Mouse (Mus musculus): ENCODE data around the gene Pla2g3. TPM values are rescaled to one million over a fixed set of nuclear protein-coding genes. Genes with fewer than 3 reads are reported as not detected.
A peak's percentile ranks its signal among the peaks of the same experiment; 100 is the strongest.

Gene Pla2g3
- total and polyA plus RNA-seq, 2 experiments from 2014 or later = 18.5 to 30.4 TPM

DNA sequence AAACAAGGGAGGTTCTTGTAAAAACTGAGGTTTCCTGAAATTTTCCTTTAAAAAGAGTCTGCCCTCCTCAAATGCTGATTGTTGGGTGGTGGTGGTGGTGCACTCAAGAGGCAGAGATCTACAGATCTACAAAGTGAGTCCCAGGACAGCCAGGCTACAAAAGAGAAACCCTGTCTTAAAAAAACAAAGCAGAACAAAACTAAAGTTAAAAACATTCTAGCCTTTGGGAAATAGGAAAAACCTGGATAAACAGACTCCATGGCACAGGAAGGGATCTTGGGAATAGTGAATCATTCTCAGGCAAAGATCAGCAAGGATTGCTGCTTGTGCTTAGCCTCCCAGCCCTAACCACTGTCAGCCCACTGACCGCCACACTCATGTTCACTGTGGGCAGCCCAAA, 25.2 kb upstream of the Pla2g3 start:
- H3K4me1 ChIP-seq (ENCODE audit: insufficient read depth, low read length) = no peaks in the 10 kb centered on the region
- 100% methylated on average over 1 of the region's 1 CpGs for WGBS
- H3K27me3 ChIP-seq (ENCODE audit: insufficient read depth, low read length) = no peaks in the 10 kb centered on the region
- H3K36me3 ChIP-seq (ENCODE audit: insufficient read depth, low read length) = no peaks in the 10 kb centered on the region
- no peak overlapping the region for H3K4me2 ChIP-seq (ENCODE audit: low read depth, low read length)
- no peak for TF ChIP-seq CTCF (IDR thresholded peaks at IDR 0.05; ENCODE audit: low read depth)
- ATAC-seq = no peak
- no peak overlapping the region for H3K27ac ChIP-seq
- H3K4me3 ChIP-seq (ENCODE audit: low read length) = no peak overlapping the region
- no peak for DNase-seq (ENCODE audit: low spot score)
- no peak overlapping the region for H3K9ac ChIP-seq (replicated peaks; ENCODE audit: low read length)
- H3K9me3 ChIP-seq (ENCODE audit: low read length) = no peaks in the 10 kb centered on the region; the same call in 1 of the 2 replicates

DNA sequence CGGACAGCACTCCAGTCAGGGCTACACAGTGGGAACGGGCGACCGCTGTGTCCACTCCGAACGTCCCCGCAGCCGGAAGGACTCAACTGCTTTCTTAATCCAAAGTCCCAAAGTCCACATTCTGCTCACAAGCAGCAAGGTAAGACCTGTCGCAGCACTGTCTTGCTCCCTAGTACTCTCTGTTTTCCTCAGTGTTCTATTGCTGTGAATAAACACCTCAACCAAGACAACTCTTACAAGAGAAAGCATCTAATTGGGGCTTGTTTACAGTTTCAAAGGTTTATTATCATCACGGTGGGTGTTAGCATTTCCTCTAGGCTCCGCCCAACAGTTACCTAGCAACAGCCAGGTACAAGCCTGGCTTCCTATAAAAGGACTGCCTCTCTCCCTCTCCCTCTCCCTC, 16.6 kb upstream of the Pla2g3 start:
- H3K4me1 ChIP-seq (ENCODE audit: insufficient read depth, low read length) = no peaks in the 10 kb centered on the region
- no peaks in the 10 kb centered on the region for H3K9me3 ChIP-seq (ENCODE audit: low read length)
- 28% methylated on average over 11 of the region's 11 CpGs for WGBS
- H3K4me2 ChIP-seq (ENCODE audit: low read depth, low read length) = no peak overlapping the region
- no peak for TF ChIP-seq CTCF (IDR thresholded peaks at IDR 0.05; ENCODE audit: low read depth)
- ATAC-seq (no peak), DNase-seq (ENCODE audit: low spot score) (no peak)
- H3K27me3 ChIP-seq (ENCODE audit: insufficient read depth, low read length) = no peaks in the 10 kb centered on the region
- no peak overlapping the region for H3K4me3 ChIP-seq (ENCODE audit: low read length)
- no peak overlapping the region for H3K9ac ChIP-seq (replicated peaks; ENCODE audit: low read length)
- no peak overlapping the region for H3K27ac ChIP-seq
- no peaks in the 10 kb centered on the region for H3K36me3 ChIP-seq (ENCODE audit: insufficient read depth, low read length)

DNA sequence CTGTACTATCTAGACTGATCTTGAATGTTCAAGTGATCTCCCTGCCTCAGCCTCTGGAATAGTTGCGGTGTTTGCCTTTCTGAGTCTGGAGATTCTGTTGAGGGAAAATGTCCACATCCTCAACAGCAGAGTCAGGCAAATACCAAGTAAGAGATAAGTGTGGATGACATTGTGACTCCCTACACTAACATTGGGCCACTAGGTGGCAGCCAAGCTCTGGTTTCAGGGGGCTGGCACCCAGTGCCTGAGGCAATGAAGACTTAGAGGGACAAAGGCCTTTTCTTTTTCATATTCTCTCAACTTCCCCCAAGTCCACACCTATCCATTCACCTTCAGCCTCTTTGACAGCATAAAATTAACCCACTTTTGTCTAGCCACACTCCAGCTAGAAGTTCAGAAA, 15.6 kb upstream of the Pla2g3 start:
- Histone ChIP-seq H3K9ac (replicated peaks; ENCODE audit: low read length) (no peak overlapping the region), H3K4me1 (ENCODE audit: insufficient read depth, low read length) (no peaks in the 10 kb centered on the region), H3K4me3 (ENCODE audit: low read length) (no peak overlapping the region), H3K27ac (no peak overlapping the region), H3K36me3 (ENCODE audit: insufficient read depth, low read length) (no peaks in the 10 kb centered on the region), H3K27me3 (ENCODE audit: insufficient read depth, low read length) (no peaks in the 10 kb centered on the region), H3K4me2 (ENCODE audit: low read depth, low read length) (no peak overlapping the region), H3K9me3 (ENCODE audit: low read length) (no peaks in the 10 kb centered on the region)
- WGBS = 20% methylated on average over 1 of the region's 1 CpGs
- DNase-seq (ENCODE audit: low spot score) (peak; percentile 93), ATAC-seq (peak; percentile 81)
- TF ChIP-seq CTCF (IDR thresholded peaks at IDR 0.05; ENCODE audit: low read depth) = peak; percentile 94

DNA sequence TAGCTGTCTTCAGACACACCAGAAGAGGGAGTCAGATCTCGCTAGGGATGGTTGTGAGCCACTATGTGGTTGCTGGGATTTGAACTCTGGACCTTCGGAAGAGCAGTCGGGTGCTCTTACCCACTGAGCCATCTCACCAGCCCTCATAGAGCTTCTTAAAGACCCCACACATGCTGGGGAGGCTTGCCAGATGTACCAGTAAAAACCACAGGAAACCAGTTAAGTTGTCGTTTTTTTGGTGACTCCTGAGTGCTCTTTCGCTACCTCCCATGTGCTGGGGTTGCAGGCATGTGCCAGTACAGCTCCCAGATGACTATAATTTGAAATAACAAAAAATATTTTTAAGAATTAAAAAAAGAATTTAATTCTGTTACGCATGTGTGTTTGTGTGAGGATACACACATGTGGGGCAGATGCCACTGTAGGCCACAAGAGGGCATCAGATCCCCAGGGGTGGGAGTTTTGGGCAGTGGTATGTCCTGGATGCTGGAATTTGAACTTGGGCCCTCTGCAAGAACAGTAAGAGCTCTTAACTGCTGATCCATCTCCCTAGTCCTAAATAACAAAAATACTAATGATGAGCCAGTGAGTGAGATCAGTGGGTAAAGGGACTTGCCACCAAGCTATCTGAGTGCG, 13.5 kb upstream of the Pla2g3 start:
- 90% methylated on average over 7 of the region's 7 CpGs for WGBS
- DNase-seq (ENCODE audit: low spot score) (no peak), ATAC-seq (no peak)
- Histone ChIP-seq H3K27ac (no peak overlapping the region), H3K4me1 (ENCODE audit: insufficient read depth, low read length) (no peaks in the 10 kb centered on the region), H3K36me3 (ENCODE audit: insufficient read depth, low read length) (no peaks in the 10 kb centered on the region), H3K9ac (replicated peaks; ENCODE audit: low read length) (no peak overlapping the region), H3K27me3 (ENCODE audit: insufficient read depth, low read length) (no peaks in the 10 kb centered on the region), H3K4me2 (ENCODE audit: low read depth, low read length) (no peak overlapping the region), H3K9me3 (ENCODE audit: low read length) (no peaks in the 10 kb centered on the region), H3K4me3 (ENCODE audit: low read length) (no peak overlapping the region)
- TF ChIP-seq CTCF (IDR thresholded peaks at IDR 0.05; ENCODE audit: low read depth) = peak; percentile 56

GRCm38 (mm10) chr11:3475489-3475888, 12.6 kb upstream of the Pla2g3 start:
- Histone ChIP-seq H3K27ac (no peak overlapping the region), H3K27me3 (ENCODE audit: insufficient read depth, low read length) (no peaks in the 10 kb centered on the region), H3K36me3 (ENCODE audit: insufficient read depth, low read length) (no peaks in the 10 kb centered on the region), H3K9me3 (ENCODE audit: low read length) (no peaks in the 10 kb centered on the region), H3K9ac (replicated peaks; ENCODE audit: low read length) (no peak overlapping the region), H3K4me3 (ENCODE audit: low read length) (no peak overlapping the region), H3K4me2 (ENCODE audit: low read depth, low read length) (no peak overlapping the region), H3K4me1 (ENCODE audit: insufficient read depth, low read length) (no peaks in the 10 kb centered on the region)
- ATAC-seq (no peak), DNase-seq (ENCODE audit: low spot score) (no peak)
- no peak for TF ChIP-seq CTCF (IDR thresholded peaks at IDR 0.05; ENCODE audit: low read depth)

GRCm38 (mm10) chr11:3483980-3484642, 4.0 kb upstream of the Pla2g3 start:
- DNase-seq (ENCODE audit: low spot score) = peak; percentile 79
- no peak for TF ChIP-seq CTCF (IDR thresholded peaks at IDR 0.05; ENCODE audit: low read depth)
- Histone ChIP-seq H3K4me3 (ENCODE audit: low read length) (no peak overlapping the region), H3K4me1 (ENCODE audit: insufficient read depth, low read length) (no peaks in the 10 kb centered on the region), H3K4me2 (ENCODE audit: low read depth, low read length) (no peak overlapping the region), H3K9me3 (ENCODE audit: low read length) (no peaks in the 10 kb centered on the region), H3K9ac (replicated peaks; ENCODE audit: low read length) (no peak overlapping the region), H3K36me3 (ENCODE audit: insufficient read depth, low read length) (no peaks in the 10 kb centered on the region), H3K27ac (peak overlapping the region; percentile 72), H3K27me3 (ENCODE audit: insufficient read depth, low read length) (no peaks in the 10 kb centered on the region)
- peak; percentile 91 for ATAC-seq
- WGBS = 38% methylated on average over 11 of the region's 11 CpGs

- no peaks in the 10 kb centered on the region for H3K27me3 ChIP-seq (ENCODE audit: insufficient read depth, low read length)
Measured at GRCm38 (mm10) chr11:3486349-3486748, 1.7 kb upstream of the Pla2g3 start.

More at GRCm38 (mm10) chr11:3486349-3486748, 1.7 kb upstream of the Pla2g3 start:
- H3K4me2 ChIP-seq (ENCODE audit: low read depth, low read length) = no peak overlapping the region
- no peaks in the 10 kb centered on the region for H3K9me3 ChIP-seq (ENCODE audit: low read length)
- 73% methylated on average over 7 of the region's 7 CpGs for WGBS
- DNase-seq (ENCODE audit: low spot score) = no peak
- H3K9ac ChIP-seq (replicated peaks; ENCODE audit: low read length) = no peak overlapping the region
- H3K4me1 ChIP-seq (ENCODE audit: insufficient read depth, low read length) = no peaks in the 10 kb centered on the region
- no peak overlapping the region for H3K27ac ChIP-seq
- no peak for TF ChIP-seq CTCF (IDR thresholded peaks at IDR 0.05; ENCODE audit: low read depth)
- no peak for ATAC-seq
- no peak overlapping the region for H3K4me3 ChIP-seq (ENCODE audit: low read length)
- H3K36me3 ChIP-seq (ENCODE audit: insufficient read depth, low read length) = no peaks in the 10 kb centered on the region
